Mouse (Mus musculus) adrenal gland, adult 2 months (tissue): ENCODE measurements around the gene Kcnh1. TPM values are rescaled to one million over a fixed set of nuclear protein-coding genes. Genes with fewer than 3 reads are reported as not detected.

Experiments
- DNase-seq: peaks from one replicate; pipeline ENCODE4 v3.0.0; 2021
- polyA plus RNA-seq: library from polyadenylated mRNA; depleted of rRNA; stranded (reverse); fragments of >200 nt; gene quantifications from 2 replicates; pipeline ENCODE4 v1.2.3, GENCODE M21; 2012
- total RNA-seq, 2 experiments: library from RNA; stranded (reverse); gene quantifications; 2 replicates each; pipeline ENCODE4 v1.2.3; 2021

Kcnh1 gene
- total and polyA plus RNA-seq, 3 experiments = 0.07 to 0.24 (median 0.12) TPM

DNA sequence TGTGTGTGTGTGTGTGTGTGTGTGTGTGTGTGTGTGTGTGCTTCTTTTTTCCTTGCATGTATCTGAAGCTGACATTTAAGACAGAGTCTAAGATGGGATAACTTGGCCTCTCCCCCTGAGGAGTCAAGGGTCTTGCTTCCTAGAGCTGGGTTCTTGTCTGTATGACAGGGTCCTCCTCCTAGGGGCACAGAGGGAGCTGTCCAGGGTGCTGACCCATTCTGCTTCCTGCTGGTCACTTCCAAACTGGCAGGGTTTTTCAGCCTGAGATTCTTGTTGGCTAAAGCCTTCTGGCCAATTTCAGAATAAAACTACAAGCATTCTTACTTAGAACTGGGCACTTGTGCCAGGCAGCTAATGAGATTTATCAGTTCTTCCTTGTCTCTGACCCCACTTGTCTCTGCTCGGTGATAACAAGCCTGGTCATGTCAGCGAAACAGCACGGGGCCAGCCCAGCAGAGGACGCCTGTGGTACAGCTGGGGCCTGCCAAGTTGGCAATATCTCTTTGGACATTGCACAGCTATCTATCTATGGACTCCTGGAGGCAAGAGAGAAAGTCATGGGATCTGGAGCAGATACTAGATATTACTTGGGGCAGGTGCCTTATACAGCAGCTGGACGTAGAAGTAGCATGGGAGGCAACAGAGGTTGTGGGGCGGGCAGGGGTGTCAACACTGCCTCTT is 267.1 kb downstream of the Kcnh1 start:
- no peak for DNase-seq

- DNase-seq = no peak
Measured at GRCm38 (mm10) chr1:192463732-192464131, 273.2 kb downstream of the Kcnh1 start.

- DNase-seq = no peak
Measured at GRCm38 (mm10) chr1:192472366-192472765, 281.8 kb downstream of the Kcnh1 start.

DNA sequence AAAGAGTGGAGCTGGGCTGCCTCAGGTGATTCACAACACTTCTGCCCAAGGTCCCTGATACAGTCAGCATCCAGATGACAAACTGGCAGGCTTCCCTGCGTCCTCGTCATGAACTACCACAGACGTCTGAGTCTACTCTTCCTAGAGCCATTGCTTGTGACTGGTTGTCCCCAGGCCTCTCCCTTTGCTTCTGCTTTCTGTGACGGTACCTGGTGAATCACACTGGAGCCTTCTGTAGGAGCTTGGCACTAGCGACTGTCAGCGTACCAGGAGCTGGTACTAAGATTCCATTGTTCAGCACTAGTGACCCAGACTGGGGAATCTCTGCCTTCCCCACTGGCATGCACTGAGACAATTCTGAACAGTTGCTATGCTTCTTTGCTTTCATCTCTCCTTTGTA is 282.6 kb downstream of the Kcnh1 start:
- DNase-seq = peak; percentile 30

GRCm38 (mm10) chr1:192476704-192477103 is 286.1 kb downstream of the Kcnh1 start:
- DNase-seq = no peak

DNA sequence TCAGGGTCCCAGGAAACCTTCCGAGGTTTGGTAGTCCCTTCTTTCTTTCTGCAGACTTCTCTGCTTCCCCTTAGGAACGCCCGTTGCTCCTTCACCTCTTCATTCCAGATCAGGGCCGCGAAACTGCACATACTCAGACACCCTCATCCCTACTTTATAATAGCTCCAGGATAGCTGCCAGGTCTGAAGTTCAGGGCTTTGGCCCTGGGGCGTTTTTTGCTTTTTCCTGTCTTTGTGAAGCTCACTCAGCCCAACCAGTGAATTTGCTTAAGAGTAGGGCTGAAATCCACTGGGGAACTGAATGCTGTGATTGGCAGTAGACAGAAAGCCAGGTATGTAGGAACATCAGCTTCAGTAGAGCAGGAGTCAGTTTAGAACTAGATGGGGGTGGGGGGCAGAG is 287.0 kb downstream of the Kcnh1 start:
- DNase-seq = no peak

DNA sequence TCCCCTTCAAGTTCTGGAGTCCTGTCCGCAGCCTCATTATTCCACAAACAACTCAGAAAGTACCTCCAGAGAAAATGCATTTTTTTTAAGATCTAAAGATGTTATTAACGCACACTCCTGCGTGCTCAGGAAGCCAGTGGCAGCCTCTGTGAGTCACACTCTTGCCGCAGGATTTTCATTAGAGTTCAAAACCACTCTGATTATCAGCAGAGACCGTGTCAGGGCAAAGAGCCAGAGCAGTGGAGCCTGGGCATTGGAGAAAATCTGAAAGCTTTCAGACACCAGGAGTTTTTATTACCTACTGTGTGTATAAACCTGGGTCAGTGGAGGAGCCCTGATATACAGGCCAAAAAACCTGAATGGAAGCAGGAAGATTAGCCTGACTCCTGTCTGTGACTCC is 287.6 kb downstream of the Kcnh1 start:
- no peak for DNase-seq

DNA sequence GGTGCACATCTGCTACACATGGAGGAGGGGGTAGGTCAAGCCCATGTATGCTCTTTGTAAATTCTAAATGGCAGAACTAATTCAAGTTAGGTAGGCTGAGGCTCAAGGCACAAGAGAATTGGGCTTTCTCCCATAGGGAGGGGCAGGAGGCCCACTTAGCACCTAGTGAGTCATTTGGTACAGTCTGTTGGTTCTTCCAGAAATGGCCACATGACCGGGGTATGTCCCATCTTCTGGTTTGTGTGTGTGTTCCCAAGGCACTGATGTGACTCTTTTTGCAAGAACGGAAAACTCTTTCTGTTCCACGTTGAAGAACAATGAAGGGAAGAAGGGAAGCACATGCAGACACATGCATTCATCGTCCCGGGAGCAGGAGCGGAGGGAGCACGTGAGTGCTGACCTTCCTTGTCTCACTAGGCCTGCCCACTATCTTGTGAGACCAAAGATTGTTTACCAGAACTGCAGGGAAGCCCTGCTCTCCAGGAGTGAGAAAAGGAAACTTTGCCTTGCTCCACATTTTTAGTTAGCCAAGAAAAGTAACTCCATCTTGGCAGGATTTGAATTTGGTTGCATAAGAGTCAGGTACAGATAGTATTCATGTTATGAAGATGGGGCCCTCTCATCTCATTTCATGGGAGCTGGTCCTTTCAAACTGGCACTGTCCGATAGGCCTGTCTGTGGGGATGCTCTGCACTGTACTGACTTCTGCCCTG is 289.7 kb downstream of the Kcnh1 start:
- DNase-seq = no peak

DNA sequence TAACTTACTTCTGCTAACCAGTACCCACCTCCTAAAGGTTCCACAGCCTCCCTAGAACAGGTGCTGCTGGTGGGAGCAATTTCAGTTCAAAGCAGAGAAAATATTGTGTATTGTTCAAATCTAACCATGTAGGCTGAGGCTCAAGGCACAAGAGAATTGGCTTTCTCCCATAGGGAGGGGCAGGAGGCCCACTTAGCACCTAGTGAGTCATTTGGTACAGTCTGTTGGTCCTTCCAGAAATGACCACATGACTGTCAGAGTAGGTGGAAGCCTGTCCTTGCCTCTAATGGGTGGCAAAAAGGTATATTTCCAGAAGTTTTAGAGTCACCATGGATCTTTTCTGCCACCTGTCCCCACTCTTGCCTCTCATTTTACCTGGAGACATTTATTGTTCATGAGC is 290.9 kb downstream of the Kcnh1 start:
- no peak for DNase-seq

- no peak for DNase-seq
Measured at GRCm38 (mm10) chr1:192485030-192485429, 294.5 kb downstream of the Kcnh1 start.

GRCm38 (mm10) chr1:192487571-192487970 is 297.0 kb downstream of the Kcnh1 start:
- DNase-seq = no peak

DNA sequence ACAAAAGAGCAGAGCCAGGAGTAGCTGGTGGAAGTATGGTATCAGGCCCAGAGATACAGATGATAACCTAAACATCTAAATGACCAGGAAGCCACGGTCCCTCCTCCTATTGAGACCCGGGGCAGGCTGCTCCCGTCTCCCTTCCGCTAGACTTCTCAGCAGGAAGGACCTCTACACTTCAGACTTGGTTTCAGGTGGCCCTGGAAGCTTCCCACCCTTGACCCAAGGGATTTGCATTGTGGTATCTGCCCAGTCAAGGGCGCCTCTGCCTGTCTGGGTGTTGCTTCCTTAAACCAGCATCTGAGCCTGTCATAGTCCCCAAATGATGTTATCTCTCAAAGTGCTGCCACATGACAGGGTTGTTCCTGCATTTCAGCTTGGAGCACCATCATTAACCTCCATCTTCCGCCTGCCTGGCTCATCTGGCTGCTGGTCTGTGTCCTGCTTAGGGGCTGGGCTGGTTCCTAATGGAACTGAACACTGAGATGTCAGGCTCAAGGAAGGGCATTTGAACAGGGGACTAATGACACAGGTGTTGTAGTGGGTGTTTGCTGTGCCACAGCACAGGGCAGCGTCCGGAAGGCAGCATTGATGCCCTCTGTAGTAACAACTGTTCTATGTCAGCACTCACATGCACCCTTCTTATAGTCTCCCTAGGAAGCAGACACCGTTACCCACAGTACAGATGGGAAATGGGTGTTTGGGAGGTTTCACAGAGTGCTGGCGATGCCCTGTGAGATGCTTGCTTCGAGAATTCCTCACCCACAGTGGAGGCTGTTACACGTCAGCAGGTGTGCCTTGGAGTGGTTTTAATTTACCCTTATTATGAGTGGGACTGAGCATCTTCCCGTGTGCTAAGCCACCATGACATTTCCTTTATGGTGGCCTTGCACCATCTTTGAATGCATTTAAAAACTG is 299.6 kb downstream of the Kcnh1 start:
- DNase-seq = no peak

DNA sequence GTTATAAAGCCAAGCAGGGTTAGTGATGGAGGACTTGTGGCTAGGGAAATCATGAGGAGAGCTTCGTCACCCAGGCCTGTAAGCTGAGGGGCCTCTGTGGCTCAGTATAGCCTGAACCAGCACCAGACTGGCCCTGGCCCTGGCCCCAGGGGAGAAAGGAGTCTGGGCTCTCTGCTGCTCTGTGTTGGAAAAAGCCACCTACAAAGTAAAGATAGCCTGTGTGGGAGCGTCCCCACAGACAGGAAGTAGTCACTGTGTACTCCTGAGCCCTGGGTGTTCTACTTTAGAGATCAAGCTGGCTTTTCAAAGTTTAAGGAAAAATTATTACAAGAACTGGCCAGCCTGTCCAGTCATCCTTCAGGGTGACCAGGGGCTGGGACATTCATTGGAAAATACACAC is 306.9 kb downstream of the Kcnh1 start:
- DNase-seq = no peak

- DNase-seq = peak; percentile 52
Measured at GRCm38 (mm10) chr1:192502016-192502415, 311.4 kb downstream of the Kcnh1 start.

DNA sequence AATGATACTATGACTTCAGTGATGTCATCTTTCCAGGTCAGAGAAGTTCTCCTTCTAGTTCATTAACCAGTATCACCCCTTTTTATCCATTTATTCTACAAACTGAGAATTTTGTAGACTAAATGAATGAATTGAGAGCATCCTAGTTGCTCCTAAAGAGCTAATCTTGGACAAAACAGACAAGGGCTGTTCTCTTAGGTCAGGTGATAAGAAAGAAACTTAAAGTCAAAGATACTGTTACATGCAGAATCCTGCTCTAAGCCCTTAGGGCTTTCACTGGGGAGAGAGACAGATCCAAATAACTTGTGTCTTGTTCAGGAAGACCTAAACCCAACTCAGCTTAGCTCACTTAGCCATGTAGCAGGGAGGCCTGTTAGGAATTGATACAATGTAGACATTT is 312.3 kb downstream of the Kcnh1 start:
- DNase-seq = no peak

DNA sequence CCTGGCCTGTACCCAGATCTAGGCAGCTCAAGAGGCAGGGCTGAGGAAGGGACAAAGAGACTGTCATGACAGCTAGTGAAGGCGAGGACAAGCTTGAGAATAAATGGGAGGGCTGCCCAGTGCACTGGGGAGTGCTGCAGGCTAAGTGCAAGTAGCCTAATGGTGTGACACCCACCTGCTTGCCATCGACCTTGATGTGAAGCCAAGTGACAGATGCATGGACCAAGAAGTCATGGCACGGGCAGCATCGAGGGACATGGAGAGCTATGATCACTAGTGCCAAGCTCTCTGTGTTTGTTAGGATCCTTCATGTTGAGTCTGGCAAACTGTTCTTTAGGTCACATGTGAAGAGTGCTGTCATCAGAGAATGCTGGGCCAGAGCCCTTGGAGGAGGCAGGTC is 313.1 kb downstream of the Kcnh1 start:
- DNase-seq = no peak

GRCm38 (mm10) chr1:192512821-192513220 is 322.2 kb downstream of the Kcnh1 start:
- no peak for DNase-seq

DNA sequence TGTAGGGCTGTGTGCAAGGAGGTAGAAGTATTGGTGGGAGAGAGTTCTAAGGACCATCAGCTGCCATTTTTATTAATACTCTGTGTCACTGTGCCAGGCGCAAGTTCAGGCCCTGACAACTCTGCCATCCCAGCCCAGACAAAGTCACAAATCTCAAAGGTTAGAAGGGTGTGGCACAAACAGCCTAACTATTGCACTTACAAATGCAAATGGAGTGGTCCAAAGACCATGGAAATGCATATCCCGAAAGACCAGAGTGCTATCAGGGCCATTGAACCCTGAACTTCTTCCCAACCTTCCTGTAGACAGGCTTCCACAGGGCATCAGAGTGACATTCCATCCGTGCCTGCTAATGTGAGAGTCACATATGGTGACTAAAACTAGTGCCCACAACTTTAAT is 324.8 kb downstream of the Kcnh1 start:
- DNase-seq = no peak

DNA sequence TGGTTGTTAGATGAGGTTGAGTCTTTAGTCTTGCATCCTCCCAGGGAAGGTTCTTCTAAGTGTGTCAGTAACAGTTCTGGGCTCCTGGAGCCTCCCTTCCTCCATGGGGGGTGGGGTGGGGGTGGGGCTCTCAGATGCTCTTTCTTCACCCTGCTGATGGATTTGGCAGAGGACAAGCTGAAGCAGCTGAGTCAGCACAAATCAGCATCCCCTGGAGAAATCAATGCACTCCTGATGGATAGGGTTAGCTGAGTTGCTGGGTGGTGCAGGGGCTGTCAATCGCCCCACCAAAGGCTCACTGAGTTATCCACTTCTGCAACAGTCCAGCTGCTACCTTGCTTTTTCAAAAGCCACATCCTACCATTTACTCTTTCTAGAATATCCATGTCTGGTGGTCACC is 329.1 kb downstream of the Kcnh1 start:
- no peak for DNase-seq

DNA sequence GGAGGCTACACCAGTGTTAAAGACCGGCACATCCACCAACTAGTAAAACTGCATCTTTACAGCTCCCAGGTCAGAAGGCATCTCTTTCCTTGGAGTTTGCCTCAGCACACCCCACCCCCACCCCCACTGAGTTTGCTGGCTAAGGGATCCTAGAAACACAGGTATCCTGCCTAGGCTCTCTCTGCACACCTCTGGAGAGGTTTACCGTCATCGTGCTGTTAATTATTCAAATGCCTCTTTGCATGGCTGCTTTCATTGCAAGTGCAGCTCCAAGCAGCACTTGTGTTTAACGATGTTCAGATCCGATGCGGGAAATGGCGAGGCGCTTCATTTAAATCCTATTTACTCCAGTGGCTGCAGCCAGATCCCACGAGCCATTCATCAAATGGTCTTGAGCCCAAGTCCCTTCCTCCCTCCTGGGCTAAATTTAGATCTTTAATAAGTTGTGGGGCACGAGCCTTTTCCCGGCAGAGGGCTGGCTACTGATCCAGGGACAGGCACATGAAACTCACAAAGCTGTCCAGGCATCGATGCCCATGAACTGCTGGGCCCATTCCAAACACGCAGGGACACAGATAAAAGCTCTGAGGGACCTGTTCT is 330.4 kb downstream of the Kcnh1 start:
- no peak for DNase-seq

- no peak for DNase-seq
Measured at GRCm38 (mm10) chr1:192522376-192523178, 332.0 kb downstream of the Kcnh1 start.
